Mouse (Mus musculus) liver, postnatal 0 days (tissue): ENCODE results near the gene Adprhl2.

ENCODE experiments used
- CTCF ChIP-seq: sonication (generic); IDR thresholded peaks from 2 replicates; pipeline ENCODE4 v1.5.1; 2016; ENCODE audit warnings: antibody characterized with exemption, low read depth
- EP300 ChIP-seq: IDR thresholded peaks from 2 replicates; pipeline ENCODE4 v1.6.1; 2016; ENCODE audit warnings: antibody characterized with exemption, low read depth, mild to moderate bottlenecking

- TF ChIP-seq CTCF (peak; percentile 100), EP300 (no peak)
Observed at GRCm38 (mm10) chr4:126321111-126321853, at the start of gene Adprhl2.
